Mouse (Mus musculus) liver, embryonic 16.5 days (tissue): ENCODE results near the gene A930004D18Rik. TPM values are rescaled to one million over a fixed set of nuclear protein-coding genes. Genes with fewer than 3 reads are reported as not detected.

Source experiments
- ATAC-seq: fragments of 200-750 bp; cut with Nextera tagmentation; 2 replicates; pipeline ENCODE4 v1.8.0; 2017; ENCODE audit warnings: low read depth, mild to moderate bottlenecking, moderate number of reproducible peaks, moderate library complexity
- H3K27ac ChIP-seq: fragments of 300-500 bp; sonication (generic); 2 replicates; pipeline ENCODE4 v1.5.1; 2014; ENCODE audit warnings: mild to moderate bottlenecking, low read length
- H3K27me3 ChIP-seq: fragments of 300-500 bp; sonication (generic); 2 replicates; pipeline ENCODE4 v1.6.1; 2014; ENCODE audit warnings: low read depth, low read length, mixed read lengths; ENCODE audit not compliant: control insufficient read depth, insufficient read depth
- H3K36me3 ChIP-seq: fragments of 300-500 bp; sonication (generic); 2 replicates; pipeline ENCODE4 v1.6.1; 2014; ENCODE audit warnings: mild to moderate bottlenecking; ENCODE audit not compliant: control insufficient read depth, insufficient read depth
- H3K4me1 ChIP-seq: fragments of 300-500 bp; sonication (generic); 2 replicates; pipeline ENCODE4 v1.6.1; 2014; ENCODE audit warnings: low read depth, low read length, mixed read lengths; ENCODE audit not compliant: control insufficient read depth
- H3K4me2 ChIP-seq: fragments of 300-500 bp; sonication (generic); 2 replicates; pipeline ENCODE4 v1.6.1; 2014; ENCODE audit warnings: low read depth, low read length, mixed read lengths
- H3K4me3 ChIP-seq: fragments of 300-500 bp; sonication (generic); 2 replicates; pipeline ENCODE4 v1.5.1; 2014; ENCODE audit warnings: low read depth, mild to moderate bottlenecking, low read length
- H3K9ac ChIP-seq: fragments of 300-500 bp; sonication (generic); 2 replicates; pipeline ENCODE4 v1.6.1; 2014; ENCODE audit warnings: low read depth, low read length
- H3K9me3 ChIP-seq: fragments of 300-500 bp; sonication (generic); replicated peaks from 2 replicates; pipeline ENCODE4 v1.6.1; 2016; ENCODE audit warnings: low read length; ENCODE audit not compliant: control insufficient read depth
- WGBS: fragments of 180-500 bp; shearing (Covaris S2); extraction: QIAGEN DNeasy Blood & Tissue Kit; methylation state at CpG from one replicate; pipeline ENCODE4 v1.1.7; 2014; ENCODE audit not compliant: insufficient replicate concordance; 5-methylcytosine and 5-hydroxymethylcytosine counted together
- polyA plus RNA-seq: library from polyadenylated mRNA; unstranded; fragments of >200 nt; fragmentation: Nextera tagmentation; extraction: Ambion mirVana; gene quantifications from 2 replicates; pipeline ENCODE4 v1.2.1, GENCODE M21; 2015

A930004D18Rik gene
- polyA plus RNA-seq: 1.3 and 1.4 TPM in 2 replicates

- H3K4me2 ChIP-seq: no peak within 1 kb of the TSS
- WGBS: 18% methylated on average over 2 of the region's 2 CpGs
- H3K9me3 ChIP-seq: no peaks in the 10 kb centered on the region
- H3K4me3 ChIP-seq: no peak within 1 kb of the TSS
- ATAC-seq: no peak
- H3K27me3 ChIP-seq: peaks cover 63% of the 10 kb centered on the region
- H3K36me3 ChIP-seq: no peaks in the 10 kb centered on the region
- no peak within 1 kb of the TSS for H3K9ac ChIP-seq
- H3K4me1 ChIP-seq: peaks cover 3% of the 10 kb centered on the region
- no peak within 1 kb of the TSS for H3K27ac ChIP-seq
These were observed at the start of gene A930004D18Rik for GRCm38 (mm10) chr2:18037491-18037890. TSS of gene A930004D18Rik (minus strand) at chr2:18037737.

GRCm38 (mm10) chr2:18080182-18080860 lies 42.8 kb upstream of the A930004D18Rik start:
- ATAC-seq: no peak
- H3K9me3 ChIP-seq: no peaks in the 10 kb centered on the region
- H3K36me3 ChIP-seq: peaks cover 33% of the 10 kb centered on the region
- no peak overlapping the region for H3K4me2 ChIP-seq
- no peak overlapping the region for H3K9ac ChIP-seq
- H3K27ac ChIP-seq: no peak overlapping the region
- H3K27me3 ChIP-seq: no peaks in the 10 kb centered on the region
- H3K4me3 ChIP-seq: no peak overlapping the region
- WGBS: 82% methylated on average over 2 of the region's 2 CpGs
- H3K4me1 ChIP-seq: no peaks in the 10 kb centered on the region

- no peaks in the 10 kb centered on the region for H3K27me3 ChIP-seq
- no peak for ATAC-seq
- no peak overlapping the region for H3K4me2 ChIP-seq
- H3K36me3 ChIP-seq: peaks cover 16% of the 10 kb centered on the region
- WGBS: 82% methylated on average over 2 of the region's 2 CpGs
- no peak overlapping the region for H3K9ac ChIP-seq
- no peaks in the 10 kb centered on the region for H3K9me3 ChIP-seq
- H3K4me3 ChIP-seq: no peak overlapping the region
- H3K4me1 ChIP-seq: peaks cover 2% of the 10 kb centered on the region; the same call in 1 of the 2 replicates
- H3K27ac ChIP-seq: no peak overlapping the region
These were observed 34.4 kb upstream of the A930004D18Rik start for GRCm38 (mm10) chr2:18071947-18072346.

- H3K4me2 ChIP-seq: no peak overlapping the region
- no peaks in the 10 kb centered on the region for H3K27me3 ChIP-seq
- peaks cover 5% of the 10 kb centered on the region for H3K36me3 ChIP-seq
- no peak overlapping the region for H3K27ac ChIP-seq
- H3K4me3 ChIP-seq: no peak overlapping the region
- peaks cover 15% of the 10 kb centered on the region for H3K4me1 ChIP-seq
- ATAC-seq: no peak
- H3K9me3 ChIP-seq: no peaks in the 10 kb centered on the region
- WGBS: 87% methylated on average over 4 of the region's 4 CpGs
- H3K9ac ChIP-seq: no peak overlapping the region
These were observed 30.7 kb upstream of the A930004D18Rik start for GRCm38 (mm10) chr2:18068071-18068796.

- Histone ChIP-seq H3K4me2 (peak overlapping the region; percentile 77), H3K4me3 (peak overlapping the region; percentile 98), H3K27me3 (no peaks in the 10 kb centered on the region), H3K4me1 (peaks cover 15% of the 10 kb centered on the region), H3K27ac (peak overlapping the region; percentile 100), H3K36me3 (no peaks in the 10 kb centered on the region; the same call in 1 of the 2 replicates), H3K9me3 (no peaks in the 10 kb centered on the region), H3K9ac (peak overlapping the region; percentile 99)
- no peak for ATAC-seq
These were observed 28.9 kb upstream of the A930004D18Rik start for GRCm38 (mm10) chr2:18066436-18066835.

GRCm38 (mm10) chr2:18065708-18066030 lies 28.1 kb upstream of the A930004D18Rik start:
- Histone ChIP-seq H3K27ac (peak overlapping the region; percentile 100), H3K9me3 (no peaks in the 10 kb centered on the region), H3K9ac (peak overlapping the region; percentile 99), H3K4me3 (peak overlapping the region; percentile 98), H3K27me3 (no peaks in the 10 kb centered on the region), H3K4me2 (peak overlapping the region; percentile 77), H3K36me3 (no peaks in the 10 kb centered on the region; the same call in 1 of the 2 replicates), H3K4me1 (peaks cover 15% of the 10 kb centered on the region)
- 3% methylated on average over 6 of the region's 6 CpGs for WGBS
- no peak for ATAC-seq

- Histone ChIP-seq H3K36me3 (no peaks in the 10 kb centered on the region; the same call in 1 of the 2 replicates), H3K4me1 (peaks cover 15% of the 10 kb centered on the region), H3K9me3 (no peaks in the 10 kb centered on the region), H3K27ac (peak overlapping the region; percentile 100), H3K27me3 (no peaks in the 10 kb centered on the region), H3K4me3 (peak overlapping the region; percentile 98), H3K9ac (peak overlapping the region; percentile 99), H3K4me2 (peak overlapping the region; percentile 77)
- WGBS: under 1% methylated on average over 60 of the region's 85 CpGs
- peak; percentile 65 for ATAC-seq
These were observed 27.6 kb upstream of the A930004D18Rik start for GRCm38 (mm10) chr2:18064941-18065707.

- WGBS: 0% methylated on average over 33 of the region's 58 CpGs
- Histone ChIP-seq H3K9ac (peak overlapping the region; percentile 99), H3K4me3 (peak overlapping the region; percentile 98), H3K27me3 (no peaks in the 10 kb centered on the region), H3K4me1 (peaks cover 15% of the 10 kb centered on the region), H3K4me2 (peak overlapping the region; percentile 77), H3K9me3 (no peaks in the 10 kb centered on the region), H3K27ac (peak overlapping the region; percentile 100), H3K36me3 (no peaks in the 10 kb centered on the region; the same call in 1 of the 2 replicates)
- peak; percentile 93 for ATAC-seq
These were observed 26.9 kb upstream of the A930004D18Rik start for GRCm38 (mm10) chr2:18064356-18064858.
